Mouse (Mus musculus): ENCODE measurements around the gene Scly. TPM values are rescaled to one million over a fixed set of nuclear protein-coding genes. Genes with fewer than 3 reads are reported as not detected.

Scly gene
- polyA plus RNA-seq, 1 experiment from 2014 or later = 14.2 TPM

GRCm38 (mm10) chr1:91262508-91262907 is 35.6 kb upstream of the Scly start:
- Histone ChIP-seq H3K36me3 (ENCODE audit: control insufficient read depth, insufficient read depth, low read length) (no peaks in the 10 kb centered on the region), H3K4me1 (ENCODE audit: control insufficient read depth, insufficient read depth, low read length) (no peaks in the 10 kb centered on the region), H3K27me3 (ENCODE audit: control insufficient read depth, insufficient read depth, low read length) (no peaks in the 10 kb centered on the region), H3K27ac (ENCODE audit: low read depth, low read length) (no peak overlapping the region), H3K9ac (ENCODE audit: low read length) (no peak overlapping the region), H3K4me2 (ENCODE audit: low read depth) (no peak overlapping the region), H3K9me3 (ENCODE audit: control insufficient read depth, low read length) (no peaks in the 10 kb centered on the region), H3K4me3 (ENCODE audit: low read depth, low read length) (no peak overlapping the region)
- WGBS = 94% methylated on average over 7 of the region's 7 CpGs
- DNase-seq (ENCODE audit: low spot score) = no peak
- no peak for ATAC-seq (ENCODE audit: insufficient read depth, low FRiP score, low TSS enrichment)

- Histone ChIP-seq H3K4me1 (ENCODE audit: control insufficient read depth, insufficient read depth, low read length) (no peaks in the 10 kb centered on the region), H3K36me3 (ENCODE audit: control insufficient read depth, insufficient read depth, low read length) (peaks cover 4% of the 10 kb centered on the region; the same call in 1 of the 2 replicates), H3K27ac (ENCODE audit: low read depth, low read length) (no peak overlapping the region), H3K9ac (ENCODE audit: low read length) (no peak overlapping the region), H3K27me3 (ENCODE audit: control insufficient read depth, insufficient read depth, low read length) (no peaks in the 10 kb centered on the region), H3K4me3 (ENCODE audit: low read depth, low read length) (no peak overlapping the region), H3K9me3 (ENCODE audit: control insufficient read depth, low read length) (no peaks in the 10 kb centered on the region), H3K4me2 (ENCODE audit: low read depth) (no peak overlapping the region)
- DNase-seq (ENCODE audit: low spot score) = no peak
- WGBS = 79% methylated on average over 2 of the region's 2 CpGs
- no peak for ATAC-seq (ENCODE audit: insufficient read depth, low FRiP score, low TSS enrichment)
Measured at GRCm38 (mm10) chr1:91272260-91272659, 25.9 kb upstream of the Scly start.

GRCm38 (mm10) chr1:91276581-91276980 is 21.6 kb upstream of the Scly start:
- 94% methylated on average over 4 of the region's 4 CpGs for WGBS
- no peak for ATAC-seq (ENCODE audit: insufficient read depth, low FRiP score, low TSS enrichment)

GRCm38 (mm10) chr1:91277480-91277879 is 20.7 kb upstream of the Scly start:
- ATAC-seq (ENCODE audit: insufficient read depth, low FRiP score, low TSS enrichment) (no peak), DNase-seq (ENCODE audit: low spot score) (no peak)
- Histone ChIP-seq H3K36me3 (ENCODE audit: control insufficient read depth, insufficient read depth, low read length) (peaks cover 4% of the 10 kb centered on the region; the same call in 1 of the 2 replicates), H3K4me3 (ENCODE audit: low read depth, low read length) (no peak overlapping the region), H3K9ac (ENCODE audit: low read length) (no peak overlapping the region), H3K27ac (ENCODE audit: low read depth, low read length) (no peak overlapping the region), H3K9me3 (ENCODE audit: control insufficient read depth, low read length) (no peaks in the 10 kb centered on the region), H3K4me1 (ENCODE audit: control insufficient read depth, insufficient read depth, low read length) (no peaks in the 10 kb centered on the region), H3K4me2 (ENCODE audit: low read depth) (no peak overlapping the region), H3K27me3 (ENCODE audit: control insufficient read depth, insufficient read depth, low read length) (no peaks in the 10 kb centered on the region)
- WGBS = 95% methylated on average over 2 of the region's 2 CpGs

More at GRCm38 (mm10) chr1:91276581-91276980, 21.6 kb upstream of the Scly start:
- H3K4me1 ChIP-seq (ENCODE audit: control insufficient read depth, insufficient read depth, low read length) = no peaks in the 10 kb centered on the region
- no peak overlapping the region for H3K27ac ChIP-seq (ENCODE audit: low read depth, low read length)
- no peak overlapping the region for H3K9ac ChIP-seq (ENCODE audit: low read length)
- H3K9me3 ChIP-seq (ENCODE audit: control insufficient read depth, low read length) = no peaks in the 10 kb centered on the region
- H3K27me3 ChIP-seq (ENCODE audit: control insufficient read depth, insufficient read depth, low read length) = no peaks in the 10 kb centered on the region
- H3K4me2 ChIP-seq (ENCODE audit: low read depth) = no peak overlapping the region
- H3K4me3 ChIP-seq (ENCODE audit: low read depth, low read length) = no peak overlapping the region
- peaks cover 4% of the 10 kb centered on the region; the same call in 1 of the 2 replicates for H3K36me3 ChIP-seq (ENCODE audit: control insufficient read depth, insufficient read depth, low read length)
- no peak for DNase-seq (ENCODE audit: low spot score)

- ATAC-seq (ENCODE audit: insufficient read depth, low FRiP score, low TSS enrichment) (no peak), DNase-seq (ENCODE audit: low spot score) (no peak)
- no peak overlapping the region for H3K9ac ChIP-seq (ENCODE audit: low read length)
- H3K27ac ChIP-seq (ENCODE audit: low read depth, low read length) = no peak overlapping the region
- H3K4me2 ChIP-seq (ENCODE audit: low read depth) = no peak overlapping the region
- no peaks in the 10 kb centered on the region for H3K27me3 ChIP-seq (ENCODE audit: control insufficient read depth, insufficient read depth, low read length)
- H3K4me1 ChIP-seq (ENCODE audit: control insufficient read depth, insufficient read depth, low read length) = no peaks in the 10 kb centered on the region
- no peaks in the 10 kb centered on the region for H3K9me3 ChIP-seq (ENCODE audit: control insufficient read depth, low read length)
- H3K4me3 ChIP-seq (ENCODE audit: low read depth, low read length) = no peak overlapping the region
- WGBS = 94% methylated on average over 3 of the region's 3 CpGs
- H3K36me3 ChIP-seq (ENCODE audit: control insufficient read depth, insufficient read depth, low read length) = peaks cover 4% of the 10 kb centered on the region; the same call in 1 of the 2 replicates
Measured at GRCm38 (mm10) chr1:91278410-91279119, 19.6 kb upstream of the Scly start.

GRCm38 (mm10) chr1:91279126-91279525 is 19.0 kb upstream of the Scly start:
- no peaks in the 10 kb centered on the region for H3K9me3 ChIP-seq (ENCODE audit: control insufficient read depth, low read length)
- H3K36me3 ChIP-seq (ENCODE audit: control insufficient read depth, insufficient read depth, low read length) = peaks cover 4% of the 10 kb centered on the region; the same call in 1 of the 2 replicates
- ATAC-seq (ENCODE audit: insufficient read depth, low FRiP score, low TSS enrichment) (no peak), DNase-seq (ENCODE audit: low spot score) (no peak)
- no peak overlapping the region for H3K9ac ChIP-seq (ENCODE audit: low read length)
- 95% methylated on average over 1 of the region's 1 CpGs for WGBS
- no peaks in the 10 kb centered on the region for H3K27me3 ChIP-seq (ENCODE audit: control insufficient read depth, insufficient read depth, low read length)
- no peak overlapping the region for H3K27ac ChIP-seq (ENCODE audit: low read depth, low read length)
- no peak overlapping the region for H3K4me2 ChIP-seq (ENCODE audit: low read depth)
- H3K4me1 ChIP-seq (ENCODE audit: control insufficient read depth, insufficient read depth, low read length) = no peaks in the 10 kb centered on the region
- no peak overlapping the region for H3K4me3 ChIP-seq (ENCODE audit: low read depth, low read length)

- no peak for DNase-seq (ENCODE audit: low spot score)
- 89% methylated on average over 1 of the region's 1 CpGs for WGBS
- Histone ChIP-seq H3K27ac (ENCODE audit: low read depth, low read length) (no peak overlapping the region), H3K4me3 (ENCODE audit: low read depth, low read length) (no peak overlapping the region), H3K27me3 (ENCODE audit: control insufficient read depth, insufficient read depth, low read length) (no peaks in the 10 kb centered on the region), H3K9ac (ENCODE audit: low read length) (no peak overlapping the region), H3K36me3 (ENCODE audit: control insufficient read depth, insufficient read depth, low read length) (peaks cover 5% of the 10 kb centered on the region), H3K4me2 (ENCODE audit: low read depth) (no peak overlapping the region), H3K4me1 (ENCODE audit: control insufficient read depth, insufficient read depth, low read length) (no peaks in the 10 kb centered on the region), H3K9me3 (ENCODE audit: control insufficient read depth, low read length) (no peaks in the 10 kb centered on the region)
- no peak for ATAC-seq (ENCODE audit: insufficient read depth, low FRiP score, low TSS enrichment)
Measured at GRCm38 (mm10) chr1:91282582-91282981, 15.6 kb upstream of the Scly start.

GRCm38 (mm10) chr1:91289375-91289774 is 8.8 kb upstream of the Scly start:
- no peak overlapping the region for H3K9ac ChIP-seq (ENCODE audit: low read length)
- H3K27me3 ChIP-seq (ENCODE audit: control insufficient read depth, insufficient read depth, low read length) = no peaks in the 10 kb centered on the region
- H3K27ac ChIP-seq (ENCODE audit: low read depth, low read length) = no peak overlapping the region
- ATAC-seq (ENCODE audit: insufficient read depth, low FRiP score, low TSS enrichment) (no peak), DNase-seq (ENCODE audit: low spot score) (no peak)
- H3K4me3 ChIP-seq (ENCODE audit: low read depth, low read length) = no peak overlapping the region
- H3K4me2 ChIP-seq (ENCODE audit: low read depth) = no peak overlapping the region
- H3K9me3 ChIP-seq (ENCODE audit: control insufficient read depth, low read length) = no peaks in the 10 kb centered on the region
- H3K4me1 ChIP-seq (ENCODE audit: control insufficient read depth, insufficient read depth, low read length) = no peaks in the 10 kb centered on the region
- peaks cover 5% of the 10 kb centered on the region for H3K36me3 ChIP-seq (ENCODE audit: control insufficient read depth, insufficient read depth, low read length)
- 97% methylated on average over 1 of the region's 1 CpGs for WGBS

GRCm38 (mm10) chr1:91292101-91292825 is 5.9 kb upstream of the Scly start:
- H3K9ac ChIP-seq (ENCODE audit: low read length) = no peak overlapping the region
- no peak overlapping the region for H3K4me3 ChIP-seq (ENCODE audit: low read depth, low read length)
- no peak for DNase-seq (ENCODE audit: low spot score)
- WGBS = 93% methylated on average over 11 of the region's 11 CpGs
- H3K9me3 ChIP-seq (ENCODE audit: control insufficient read depth, low read length) = no peaks in the 10 kb centered on the region
- no peaks in the 10 kb centered on the region for H3K36me3 ChIP-seq (ENCODE audit: control insufficient read depth, insufficient read depth, low read length)
- no peak overlapping the region for H3K27ac ChIP-seq (ENCODE audit: low read depth, low read length)
- H3K4me2 ChIP-seq (ENCODE audit: low read depth) = no peak overlapping the region
- no peaks in the 10 kb centered on the region for H3K27me3 ChIP-seq (ENCODE audit: control insufficient read depth, insufficient read depth, low read length)
- H3K4me1 ChIP-seq (ENCODE audit: control insufficient read depth, insufficient read depth, low read length) = no peaks in the 10 kb centered on the region
- ATAC-seq (ENCODE audit: insufficient read depth, low FRiP score, low TSS enrichment) = no peak
